Comparison of ENCODE assay signal across 9 mouse cellular contexts in the genomic region with DNA sequence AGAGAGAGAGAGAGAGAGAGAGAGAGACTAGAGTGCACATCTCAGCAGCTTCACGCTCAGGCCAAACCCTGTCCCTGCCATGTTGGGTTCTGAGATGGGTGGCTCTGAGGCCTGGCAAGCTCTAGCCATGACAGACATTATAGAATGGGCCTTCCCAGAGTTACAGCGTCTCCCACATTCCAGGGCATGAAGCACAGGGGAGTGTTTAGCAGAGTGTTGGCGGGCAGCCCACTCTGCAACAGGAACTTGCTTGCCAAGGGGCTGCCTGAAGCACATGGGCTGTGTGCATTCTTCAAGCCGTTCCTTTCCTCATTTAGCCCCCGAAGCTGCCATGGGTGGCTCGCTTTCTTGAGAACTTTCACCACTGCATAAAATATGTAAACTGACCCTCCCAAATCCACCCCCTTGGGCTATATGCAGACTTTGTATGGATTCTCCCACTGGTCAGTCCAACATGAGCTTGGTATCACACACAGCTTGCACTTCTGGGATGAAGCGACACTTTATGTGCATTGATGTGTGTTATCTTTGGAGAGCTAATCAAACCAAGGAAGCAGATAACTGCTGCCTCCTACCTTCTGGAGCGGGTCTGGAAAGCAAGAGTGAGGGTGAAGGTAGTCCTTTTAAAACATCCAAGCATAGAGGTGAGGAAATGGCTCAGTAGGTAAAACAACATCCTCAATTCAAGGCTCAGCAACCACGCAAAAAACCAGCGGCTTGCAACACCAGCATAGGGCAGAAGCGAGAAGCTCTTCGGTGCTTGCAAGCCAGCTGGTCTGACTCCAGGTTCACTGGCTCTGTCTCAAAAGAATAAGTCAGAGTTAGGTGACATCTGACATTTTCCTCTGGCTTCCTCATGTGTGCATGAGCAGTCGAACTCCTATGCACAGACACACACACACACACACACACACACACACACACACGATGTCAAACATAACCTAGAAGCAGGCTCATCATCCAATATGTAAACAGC.
DNase-seq lines count a peak whose midpoint lies in the region; ATAC-seq and TF ChIP-seq lines count a peak whose summit lies in the region.
"Had no signal": no experiment of that assay in that cellular context is flagged by ENCODE, and none has a peak within 500 bp of the region (broad histone marks: within the 10 kb centered on the region; RNA-seq: fewer than 3 reads in every experiment).

No protein-coding gene starts in this region.

- no peak overlapping the region for H3K4me2 ChIP-seq in neural tube, embryonic 13.5 days
- no peak overlapping the region for H3K4me2 ChIP-seq in hindbrain, embryonic 12.5 days (replicated peaks)

- H3K36me3 ChIP-seq in neural tube, embryonic 13.5 days, result peaks cover 4% of the 10 kb centered on the region; the same call in 1 of the 2 replicates
- peaks cover 3% of the 10 kb centered on the region; the same call in 1 of the 2 replicates for H3K36me3 ChIP-seq in hindbrain, embryonic 12.5 days

- H3K4me3 ChIP-seq in neural tube, embryonic 13.5 days, result no peak overlapping the region
- peak overlapping the region; percentile 46 for H3K4me3 ChIP-seq in gastrocnemius, adult 2 months
- H3K4me3 ChIP-seq in hindbrain, embryonic 12.5 days, result no peak overlapping the region
- H3K4me3 ChIP-seq: layer of hippocampus, adult 2 months had no signal

- H3K4me1 ChIP-seq in neural tube, embryonic 13.5 days (replicated peaks), result peaks cover 24% of the 10 kb centered on the region
- no peaks in the 10 kb centered on the region for H3K4me1 ChIP-seq in hindbrain, embryonic 12.5 days

- no peaks in the 10 kb centered on the region for H3K9me3 ChIP-seq in neural tube, embryonic 13.5 days
- no peaks in the 10 kb centered on the region for H3K9me3 ChIP-seq in hindbrain, embryonic 12.5 days (replicated peaks)

- peak overlapping the region; percentile 67 for H3K27ac ChIP-seq in neural tube, embryonic 13.5 days (replicated peaks)
- peak overlapping the region; percentile 72 for H3K27ac ChIP-seq in gastrocnemius, adult 2 months
- H3K27ac ChIP-seq in hindbrain, embryonic 12.5 days, result peak overlapping the region; percentile 26; the same call in 1 of the 2 replicates
- H3K27ac ChIP-seq: layer of hippocampus, adult 2 months had no signal

- no peak for DNase-seq in neural tube, embryonic 10.5 days (ENCODE audit: extremely low spot score, low spot score)
- DNase-seq in gastrocnemius, adult 2 months, result peak; percentile 76
- peak; percentile 44 to 78 for DNase-seq in left cerebral cortex, postnatal 10 days (ENCODE audit: extremely low spot score in 1 of 2, low spot score in 2 of 2)
- DNase-seq in ovary, postnatal 36 days (ENCODE audit: low spot score), result peak; percentile 70
- no peak for DNase-seq in thymus, postnatal 14 days

- H3K9ac ChIP-seq in neural tube, embryonic 13.5 days, result no peak overlapping the region
- H3K9ac ChIP-seq in hindbrain, embryonic 12.5 days, result no peak overlapping the region

- intact Hi-C loops in gastrocnemius, adult 2 months (cut with DNase I), result no loop called here
- intact Hi-C loops in left cerebral cortex, postnatal 10 days (cut with DNase I), result no loop called here

- TF ChIP-seq CTCF in gastrocnemius, adult 2 months (IDR thresholded peaks at IDR 0.05), result no peak

- peak; percentile 40; the same call in 1 of the 2 replicates for ATAC-seq in neural tube, embryonic 13.5 days (ENCODE audit: low read depth)
- ATAC-seq in hindbrain, embryonic 12.5 days (ENCODE audit: low FRiP score), result no peak
- no peak for ATAC-seq in inflammation-experienced regulatory T-cells, adult 6 months

- no peaks in the 10 kb centered on the region for H3K27me3 ChIP-seq in neural tube, embryonic 13.5 days
- H3K27me3 ChIP-seq in hindbrain, embryonic 12.5 days, result no peaks in the 10 kb centered on the region

- WGBS in neural tube, embryonic 13.5 days, result 71% methylated on average over 14 of the region's 14 CpGs
- 82% methylated on average over 14 of the region's 14 CpGs for WGBS in hindbrain, embryonic 12.5 days

Comparison
In these comparisons a context has a peak if more than half of its experiments do, and no peak if none do; other contexts are left out.
1. DNase-seq: peak in gastrocnemius, adult 2 months (single experiment), left cerebral cortex, postnatal 10 days (2 of 2) and ovary, postnatal 36 days (single experiment); none in neural tube, embryonic 10.5 days (single experiment) and thymus, postnatal 14 days (single experiment).
2. Peak in every context shown above with its lines, with median percentiles within 50 percentile points of each other: H3K27ac ChIP-seq.